Mouse (Mus musculus): ENCODE measurements around the gene Tmem42. TPM values are rescaled to one million over a fixed set of nuclear protein-coding genes. Genes with fewer than 3 reads are reported as not detected.
A peak's percentile ranks its signal among the peaks of the same experiment; 100 is the strongest.

Gene Tmem42
- polyA plus RNA-seq (2014; fragmentation: Nextera tagmentation; extraction: Ambion mirVana), result 8.8 and 11.6 TPM in 2 replicates

GRCm38 (mm10) chr9:123020995-123021631 is at the start of gene Tmem42:
Gene Tmem42 (plus strand): TSS chr9:123021326.
- peaks cover 2% of the 10 kb centered on the region; the same call in 1 of the 2 replicates for H3K36me3 ChIP-seq (ENCODE audit: control insufficient read depth, insufficient read depth, low read length)
- peak within 1 kb of the TSS; percentile 87 for H3K9ac ChIP-seq (ENCODE audit: low read depth, low read length)
- H3K27me3 ChIP-seq (replicated peaks; ENCODE audit: control insufficient read depth, insufficient read depth, low read length), result no peaks in the 10 kb centered on the region
- DNase-seq (ENCODE audit: low spot score) (peak; percentile 89), ATAC-seq (replicated peaks; ENCODE audit: low FRiP score) (peak; percentile 90)
- H3K27ac ChIP-seq (ENCODE audit: low read depth, low read length), result peak within 1 kb of the TSS; percentile 90
- H3K4me1 ChIP-seq (replicated peaks; ENCODE audit: control insufficient read depth, insufficient read depth, low read length), result peaks cover 13% of the 10 kb centered on the region
- peak within 1 kb of the TSS; percentile 81 for H3K4me2 ChIP-seq
- under 1% methylated on average over 57 of the region's 69 CpGs for WGBS
- H3K4me3 ChIP-seq (ENCODE audit: low read depth, low read length), result peak within 1 kb of the TSS; percentile 76
- no peaks in the 10 kb centered on the region for H3K9me3 ChIP-seq (ENCODE audit: control insufficient read depth, low read length)

- WGBS, result 88% methylated on average over 10 of the region's 10 CpGs
- peaks cover 33% of the 10 kb centered on the region for H3K36me3 ChIP-seq (ENCODE audit: control insufficient read depth, insufficient read depth, low read length)
- no peak for DNase-seq (ENCODE audit: low spot score)
Observed at GRCm38 (mm10) chr9:122998406-122999192, 22.5 kb upstream of the Tmem42 start.

GRCm38 (mm10) chr9:122999193-122999586 is 21.9 kb upstream of the Tmem42 start:
- 92% methylated on average over 4 of the region's 4 CpGs for WGBS

More at GRCm38 (mm10) chr9:122998406-122999192, 22.5 kb upstream of the Tmem42 start:
- H3K9ac ChIP-seq (ENCODE audit: low read depth, low read length), result no peak overlapping the region
- H3K4me1 ChIP-seq (replicated peaks; ENCODE audit: control insufficient read depth, insufficient read depth, low read length), result no peaks in the 10 kb centered on the region
- no peak for ATAC-seq (replicated peaks; ENCODE audit: low FRiP score)
- H3K27ac ChIP-seq (ENCODE audit: low read depth, low read length), result no peak overlapping the region
- H3K9me3 ChIP-seq (ENCODE audit: control insufficient read depth, low read length), result no peaks in the 10 kb centered on the region
- H3K4me3 ChIP-seq (ENCODE audit: low read depth, low read length), result no peak overlapping the region
- H3K27me3 ChIP-seq (replicated peaks; ENCODE audit: control insufficient read depth, insufficient read depth, low read length), result no peaks in the 10 kb centered on the region
- H3K4me2 ChIP-seq, result no peak overlapping the region

GRCm38 (mm10) chr9:123004718-123005117 is 16.4 kb upstream of the Tmem42 start:
- Histone ChIP-seq H3K27ac (ENCODE audit: low read depth, low read length) (no peak overlapping the region), H3K4me1 (replicated peaks; ENCODE audit: control insufficient read depth, insufficient read depth, low read length) (no peaks in the 10 kb centered on the region), H3K4me3 (ENCODE audit: low read depth, low read length) (no peak overlapping the region), H3K9ac (ENCODE audit: low read depth, low read length) (no peak overlapping the region), H3K9me3 (ENCODE audit: control insufficient read depth, low read length) (no peaks in the 10 kb centered on the region), H3K36me3 (ENCODE audit: control insufficient read depth, insufficient read depth, low read length) (peaks cover 47% of the 10 kb centered on the region), H3K4me2 (no peak overlapping the region), H3K27me3 (replicated peaks; ENCODE audit: control insufficient read depth, insufficient read depth, low read length) (no peaks in the 10 kb centered on the region)
- WGBS, result 100% methylated on average over 2 of the region's 2 CpGs
- ATAC-seq (replicated peaks; ENCODE audit: low FRiP score), result no peak
- no peak for DNase-seq (ENCODE audit: low spot score)

More at GRCm38 (mm10) chr9:122999193-122999586, 21.9 kb upstream of the Tmem42 start:
- no peaks in the 10 kb centered on the region for H3K9me3 ChIP-seq (ENCODE audit: control insufficient read depth, low read length)
- H3K27me3 ChIP-seq (replicated peaks; ENCODE audit: control insufficient read depth, insufficient read depth, low read length), result no peaks in the 10 kb centered on the region
- no peak overlapping the region for H3K4me2 ChIP-seq
- peaks cover 36% of the 10 kb centered on the region for H3K36me3 ChIP-seq (ENCODE audit: control insufficient read depth, insufficient read depth, low read length)
- H3K4me1 ChIP-seq (replicated peaks; ENCODE audit: control insufficient read depth, insufficient read depth, low read length), result no peaks in the 10 kb centered on the region
- H3K4me3 ChIP-seq (ENCODE audit: low read depth, low read length), result no peak overlapping the region
- ATAC-seq (replicated peaks; ENCODE audit: low FRiP score) (no peak), DNase-seq (ENCODE audit: low spot score) (no peak)
- H3K9ac ChIP-seq (ENCODE audit: low read depth, low read length), result no peak overlapping the region
- H3K27ac ChIP-seq (ENCODE audit: low read depth, low read length), result no peak overlapping the region

- Histone ChIP-seq H3K9me3 (ENCODE audit: control insufficient read depth, low read length) (no peaks in the 10 kb centered on the region), H3K27me3 (replicated peaks; ENCODE audit: control insufficient read depth, insufficient read depth, low read length) (no peaks in the 10 kb centered on the region), H3K4me1 (replicated peaks; ENCODE audit: control insufficient read depth, insufficient read depth, low read length) (no peaks in the 10 kb centered on the region), H3K4me3 (ENCODE audit: low read depth, low read length) (no peak overlapping the region), H3K36me3 (ENCODE audit: control insufficient read depth, insufficient read depth, low read length) (peaks cover 54% of the 10 kb centered on the region), H3K4me2 (no peak overlapping the region), H3K9ac (ENCODE audit: low read depth, low read length) (no peak overlapping the region), H3K27ac (ENCODE audit: low read depth, low read length) (no peak overlapping the region)
- 88% methylated on average over 6 of the region's 6 CpGs for WGBS
- ATAC-seq (replicated peaks; ENCODE audit: low FRiP score), result no peak
- no peak for DNase-seq (ENCODE audit: low spot score)
Observed at GRCm38 (mm10) chr9:123006071-123006470, 15.1 kb upstream of the Tmem42 start.

GRCm38 (mm10) chr9:123021636-123022379 is 682 bp downstream of the Tmem42 start:
- no peaks in the 10 kb centered on the region for H3K9me3 ChIP-seq (ENCODE audit: control insufficient read depth, low read length)
- DNase-seq (ENCODE audit: low spot score) (no peak), ATAC-seq (replicated peaks; ENCODE audit: low FRiP score) (no peak)
- H3K27ac ChIP-seq (ENCODE audit: low read depth, low read length), result no peak overlapping the region
- H3K4me2 ChIP-seq, result peak overlapping the region; percentile 81
- H3K27me3 ChIP-seq (replicated peaks; ENCODE audit: control insufficient read depth, insufficient read depth, low read length), result no peaks in the 10 kb centered on the region
- H3K4me3 ChIP-seq (ENCODE audit: low read depth, low read length), result peak overlapping the region; percentile 76
- peaks cover 13% of the 10 kb centered on the region for H3K4me1 ChIP-seq (replicated peaks; ENCODE audit: control insufficient read depth, insufficient read depth, low read length)
- WGBS, result 33% methylated on average over 19 of the region's 24 CpGs
- peaks cover under 1% of the 10 kb centered on the region; the same call in 1 of the 2 replicates for H3K36me3 ChIP-seq (ENCODE audit: control insufficient read depth, insufficient read depth, low read length)
- H3K9ac ChIP-seq (ENCODE audit: low read depth, low read length), result peak overlapping the region; percentile 35; the same call in 1 of the 2 replicates

GRCm38 (mm10) chr9:123024201-123024600 is 3.1 kb downstream of the Tmem42 start:
- WGBS, result 81% methylated on average over 2 of the region's 2 CpGs
- H3K9me3 ChIP-seq (ENCODE audit: control insufficient read depth, low read length), result no peaks in the 10 kb centered on the region
- H3K36me3 ChIP-seq (ENCODE audit: control insufficient read depth, insufficient read depth, low read length), result no peaks in the 10 kb centered on the region
- H3K27ac ChIP-seq (ENCODE audit: low read depth, low read length), result no peak overlapping the region
- no peaks in the 10 kb centered on the region for H3K27me3 ChIP-seq (replicated peaks; ENCODE audit: control insufficient read depth, insufficient read depth, low read length)
- no peak for DNase-seq (ENCODE audit: low spot score)
- no peak for ATAC-seq (replicated peaks; ENCODE audit: low FRiP score)
- no peak overlapping the region for H3K4me3 ChIP-seq (ENCODE audit: low read depth, low read length)
- H3K4me2 ChIP-seq, result no peak overlapping the region
- H3K4me1 ChIP-seq (replicated peaks; ENCODE audit: control insufficient read depth, insufficient read depth, low read length), result peaks cover 12% of the 10 kb centered on the region
- H3K9ac ChIP-seq (ENCODE audit: low read depth, low read length), result no peak overlapping the region

DNA sequence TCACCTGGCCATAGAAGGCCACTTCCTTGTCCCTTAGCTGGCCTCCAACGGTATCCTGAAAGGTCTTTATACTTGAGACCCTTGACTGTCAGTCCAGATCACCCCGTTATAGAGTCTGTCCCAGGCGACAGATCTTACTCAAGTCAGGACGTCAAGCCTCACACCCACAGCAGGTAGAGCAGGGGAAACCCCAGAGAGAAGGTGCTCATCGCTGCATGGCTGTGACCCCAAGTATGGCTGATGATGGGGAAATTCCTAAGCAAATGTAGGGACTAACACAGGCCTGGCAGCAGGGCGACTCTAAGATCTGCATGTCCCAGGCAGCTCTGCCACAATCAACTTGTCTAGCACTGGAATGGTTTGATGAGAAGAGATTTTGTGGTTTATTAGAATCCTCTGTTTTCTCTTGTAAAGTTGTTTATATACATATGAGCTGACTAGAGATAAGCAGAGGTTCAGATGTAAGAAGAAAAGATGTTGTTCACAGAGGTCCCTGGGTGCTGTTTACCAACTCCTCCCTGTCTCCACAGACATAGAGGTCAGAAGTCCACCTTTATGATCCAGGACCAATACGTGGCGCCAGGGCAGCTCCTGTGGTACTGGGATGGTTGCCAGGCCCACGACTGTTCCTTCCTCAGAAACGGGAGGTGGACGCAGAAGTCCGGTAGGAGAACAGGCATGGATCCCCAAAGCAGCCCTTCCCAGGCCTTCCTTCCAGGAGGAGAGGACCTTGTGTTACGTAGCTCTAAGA is 10.5 kb downstream of the Tmem42 start:
- Histone ChIP-seq H3K36me3 (ENCODE audit: control insufficient read depth, insufficient read depth, low read length) (no peaks in the 10 kb centered on the region), H3K9ac (ENCODE audit: low read depth, low read length) (no peak overlapping the region), H3K4me1 (replicated peaks; ENCODE audit: control insufficient read depth, insufficient read depth, low read length) (no peaks in the 10 kb centered on the region), H3K4me3 (ENCODE audit: low read depth, low read length) (no peak overlapping the region), H3K9me3 (ENCODE audit: control insufficient read depth, low read length) (no peaks in the 10 kb centered on the region), H3K27ac (ENCODE audit: low read depth, low read length) (no peak overlapping the region), H3K27me3 (replicated peaks; ENCODE audit: control insufficient read depth, insufficient read depth, low read length) (no peaks in the 10 kb centered on the region), H3K4me2 (no peak overlapping the region)
- WGBS, result 76% methylated on average over 13 of the region's 13 CpGs
- DNase-seq (ENCODE audit: low spot score), result no peak
- ATAC-seq (replicated peaks; ENCODE audit: low FRiP score), result no peak
